Mouse (Mus musculus): ENCODE data around the gene Polr3b. TPM values are rescaled to one million over a fixed set of nuclear protein-coding genes. Genes with fewer than 3 reads are reported as not detected.

Polr3b gene
- polyA plus RNA-seq, 1 experiment: 5.1 TPM

DNA sequence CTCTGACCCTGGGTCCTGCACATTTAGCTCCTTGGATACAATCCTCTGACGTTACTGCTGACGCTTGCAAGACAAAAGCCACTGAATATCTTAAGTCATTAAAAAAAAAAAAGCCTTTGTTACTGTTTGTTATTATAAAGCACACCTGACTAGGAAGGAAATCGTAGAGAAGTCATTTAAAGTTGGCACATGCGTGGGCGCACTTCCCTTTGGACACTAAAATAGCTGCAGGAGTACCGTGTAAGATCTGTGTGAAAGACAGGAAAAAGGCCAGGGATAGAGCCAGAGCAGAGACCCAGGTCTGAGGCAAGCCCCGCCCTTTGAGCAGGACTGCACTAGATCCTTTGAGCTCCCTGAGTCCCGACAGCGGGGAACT lies 64.0 kb downstream of the Polr3b start:
- H3K36me3 ChIP-seq (ENCODE audit: control insufficient read depth, insufficient read depth, low read length): no peaks in the 10 kb centered on the region; the same call in 1 of the 2 replicates
- H3K27me3 ChIP-seq (replicated peaks; ENCODE audit: control insufficient read depth, insufficient read depth, low read length): no peaks in the 10 kb centered on the region
- no peak for TF ChIP-seq POLR2A (IDR thresholded peaks at IDR 0.05; ENCODE audit: low read depth, low read length)
- no peak for TF ChIP-seq CTCF (conservative IDR thresholded peaks at IDR 0.05; ENCODE audit: insufficient read depth, insufficient read length, low read depth, low read length)
- no peaks in the 10 kb centered on the region for H3K4me1 ChIP-seq (ENCODE audit: control insufficient read depth, insufficient read depth, low read length)
- WGBS: 57% methylated on average over 9 of the region's 9 CpGs
- no peak overlapping the region for H3K27ac ChIP-seq (ENCODE audit: insufficient read depth, low read depth, low read length)
- no peak overlapping the region for H3K4me3 ChIP-seq (ENCODE audit: insufficient read depth, low read depth, low read length)
- DNase-seq: peak; percentile 34

- 82% methylated on average over 4 of the region's 4 CpGs for WGBS
- no peak for TF ChIP-seq CTCF (conservative IDR thresholded peaks at IDR 0.05; ENCODE audit: insufficient read depth, insufficient read length, low read depth, low read length)
- no peak for TF ChIP-seq POLR2A (IDR thresholded peaks at IDR 0.05; ENCODE audit: low read depth, low read length)
Measured at GRCm38 (mm10) chr10:84686705-84687104, 64.6 kb downstream of the Polr3b start.

GRCm38 (mm10) chr10:84687736-84688135 lies 65.6 kb downstream of the Polr3b start:
- no peaks in the 10 kb centered on the region for H3K27me3 ChIP-seq (replicated peaks; ENCODE audit: control insufficient read depth, insufficient read depth, low read length)
- 85% methylated on average over 4 of the region's 4 CpGs for WGBS
- H3K27ac ChIP-seq (ENCODE audit: insufficient read depth, low read depth, low read length): no peak overlapping the region
- no peak overlapping the region for H3K4me3 ChIP-seq (ENCODE audit: insufficient read depth, low read depth, low read length)
- H3K36me3 ChIP-seq (ENCODE audit: control insufficient read depth, insufficient read depth, low read length): no peaks in the 10 kb centered on the region
- no peak for TF ChIP-seq CTCF (conservative IDR thresholded peaks at IDR 0.05; ENCODE audit: insufficient read depth, insufficient read length, low read depth, low read length)
- TF ChIP-seq POLR2A (IDR thresholded peaks at IDR 0.05; ENCODE audit: low read depth, low read length): no peak
- no peaks in the 10 kb centered on the region for H3K4me1 ChIP-seq (ENCODE audit: control insufficient read depth, insufficient read depth, low read length)
- no peak for DNase-seq

More at GRCm38 (mm10) chr10:84686705-84687104, 64.6 kb downstream of the Polr3b start:
- Histone ChIP-seq H3K27me3 (replicated peaks; ENCODE audit: control insufficient read depth, insufficient read depth, low read length) (no peaks in the 10 kb centered on the region), H3K4me3 (ENCODE audit: insufficient read depth, low read depth, low read length) (no peak overlapping the region), H3K4me1 (ENCODE audit: control insufficient read depth, insufficient read depth, low read length) (no peaks in the 10 kb centered on the region), H3K27ac (ENCODE audit: insufficient read depth, low read depth, low read length) (no peak overlapping the region), H3K36me3 (ENCODE audit: control insufficient read depth, insufficient read depth, low read length) (no peaks in the 10 kb centered on the region)
- DNase-seq: no peak

DNA sequence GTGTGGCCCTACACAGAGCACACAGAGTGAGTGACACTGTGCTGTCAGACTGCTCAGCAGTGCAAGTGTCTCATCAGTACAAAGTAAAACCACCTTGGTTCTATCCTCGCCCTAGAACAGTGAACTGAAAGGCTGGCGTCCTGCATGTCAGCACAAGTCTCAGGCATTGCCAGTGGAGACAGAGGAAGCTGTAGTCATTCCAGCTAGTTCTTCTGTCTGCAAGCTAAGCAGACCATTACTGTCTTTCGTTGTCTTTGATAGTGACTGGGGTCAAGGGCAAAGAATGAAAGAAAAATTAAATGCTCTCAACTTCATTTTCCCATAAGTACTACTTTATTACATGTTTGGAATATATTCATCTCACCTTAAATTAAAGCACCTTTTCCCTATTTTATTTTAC lies 67.8 kb downstream of the Polr3b start:
- no peaks in the 10 kb centered on the region for H3K4me1 ChIP-seq (ENCODE audit: control insufficient read depth, insufficient read depth, low read length)
- no peak for TF ChIP-seq CTCF (conservative IDR thresholded peaks at IDR 0.05; ENCODE audit: insufficient read depth, insufficient read length, low read depth, low read length)
- TF ChIP-seq POLR2A (IDR thresholded peaks at IDR 0.05; ENCODE audit: low read depth, low read length): no peak
- no peak overlapping the region for H3K27ac ChIP-seq (ENCODE audit: insufficient read depth, low read depth, low read length)
- WGBS: 86% methylated on average over 3 of the region's 3 CpGs
- H3K27me3 ChIP-seq (replicated peaks; ENCODE audit: control insufficient read depth, insufficient read depth, low read length): no peaks in the 10 kb centered on the region
- H3K36me3 ChIP-seq (ENCODE audit: control insufficient read depth, insufficient read depth, low read length): no peaks in the 10 kb centered on the region
- no peak for DNase-seq
- H3K4me3 ChIP-seq (ENCODE audit: insufficient read depth, low read depth, low read length): no peak overlapping the region

GRCm38 (mm10) chr10:84690818-84691217 lies 68.7 kb downstream of the Polr3b start:
- H3K27me3 ChIP-seq (replicated peaks; ENCODE audit: control insufficient read depth, insufficient read depth, low read length): no peaks in the 10 kb centered on the region
- H3K36me3 ChIP-seq (ENCODE audit: control insufficient read depth, insufficient read depth, low read length): no peaks in the 10 kb centered on the region
- H3K27ac ChIP-seq (ENCODE audit: insufficient read depth, low read depth, low read length): no peak overlapping the region
- DNase-seq: no peak
- H3K4me3 ChIP-seq (ENCODE audit: insufficient read depth, low read depth, low read length): no peak overlapping the region
- no peaks in the 10 kb centered on the region for H3K4me1 ChIP-seq (ENCODE audit: control insufficient read depth, insufficient read depth, low read length)
- TF ChIP-seq CTCF (conservative IDR thresholded peaks at IDR 0.05; ENCODE audit: insufficient read depth, insufficient read length, low read depth, low read length) (no peak), POLR2A (IDR thresholded peaks at IDR 0.05; ENCODE audit: low read depth, low read length) (no peak)
- WGBS: 86% methylated on average over 4 of the region's 4 CpGs

DNA sequence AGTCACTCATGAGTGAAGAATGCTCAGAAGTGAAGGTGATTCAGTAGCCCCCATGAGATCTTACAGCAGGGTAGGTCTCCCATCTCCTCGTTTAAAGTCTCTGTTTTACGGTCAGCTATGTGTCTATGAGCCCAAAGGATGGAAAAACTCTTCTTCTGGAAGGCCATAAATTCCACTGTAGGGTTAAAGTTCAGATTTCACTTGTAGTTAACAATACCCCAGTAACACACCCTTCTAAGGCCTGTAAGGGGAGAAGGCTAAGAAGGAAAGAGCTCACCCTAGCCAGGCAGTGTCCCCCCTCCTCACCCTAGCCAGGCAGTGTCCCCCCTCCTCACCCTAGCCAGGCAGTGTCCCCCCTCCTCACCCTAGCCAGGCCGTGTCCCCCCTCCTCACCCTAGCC lies 69.6 kb downstream of the Polr3b start:
- WGBS: 40% methylated on average over 3 of the region's 3 CpGs

DNA sequence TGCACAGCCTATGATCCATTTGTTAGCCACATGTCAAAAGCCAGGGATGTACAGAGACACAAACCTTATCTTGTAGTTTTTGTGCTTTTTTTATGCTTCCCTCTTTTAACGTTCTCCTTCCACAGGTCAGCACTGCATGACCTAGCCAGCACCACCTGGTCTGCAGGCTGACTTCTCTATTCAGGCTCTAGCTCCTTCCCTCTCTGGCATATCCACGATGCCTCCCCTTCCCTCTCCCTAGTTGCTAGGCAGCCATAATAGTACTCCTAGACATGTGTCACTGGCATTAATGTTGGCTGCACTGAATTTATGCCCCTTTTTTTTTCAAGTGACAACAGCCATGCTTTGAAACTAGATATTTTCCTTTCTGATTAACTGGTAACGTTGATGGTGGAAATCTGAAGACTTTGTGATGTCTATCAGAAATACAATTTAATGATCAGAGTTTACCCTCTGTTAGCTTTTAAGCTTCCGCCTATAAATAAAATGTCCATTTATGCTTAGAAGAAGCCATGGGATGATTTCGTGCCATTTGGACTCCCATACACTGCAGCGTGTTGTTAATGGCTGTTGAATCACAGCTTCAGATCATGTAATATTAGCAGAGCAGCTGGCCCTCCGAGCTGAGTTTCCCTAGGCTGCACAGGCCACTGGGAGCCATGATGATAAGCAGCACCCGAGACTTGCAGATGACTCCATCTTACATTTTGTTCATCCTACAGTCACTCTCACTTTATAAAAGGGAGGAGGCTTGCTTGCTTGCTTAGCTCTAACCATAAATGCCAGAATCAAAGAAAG lies 71.9 kb downstream of the Polr3b start:
- no peaks in the 10 kb centered on the region for H3K4me1 ChIP-seq (ENCODE audit: control insufficient read depth, insufficient read depth, low read length)
- no peaks in the 10 kb centered on the region for H3K36me3 ChIP-seq (ENCODE audit: control insufficient read depth, insufficient read depth, low read length)
- DNase-seq: no peak
- 70% methylated on average over 8 of the region's 8 CpGs for WGBS
- H3K4me3 ChIP-seq (ENCODE audit: insufficient read depth, low read depth, low read length): no peak overlapping the region
- no peaks in the 10 kb centered on the region for H3K27me3 ChIP-seq (replicated peaks; ENCODE audit: control insufficient read depth, insufficient read depth, low read length)
- no peak overlapping the region for H3K27ac ChIP-seq (ENCODE audit: insufficient read depth, low read depth, low read length)
- TF ChIP-seq CTCF (conservative IDR thresholded peaks at IDR 0.05; ENCODE audit: insufficient read depth, insufficient read length, low read depth, low read length) (no peak), POLR2A (IDR thresholded peaks at IDR 0.05; ENCODE audit: low read depth, low read length) (no peak)

More for the DNA sequence above, 69.6 kb downstream of the Polr3b start:
- Histone ChIP-seq H3K4me1 (ENCODE audit: control insufficient read depth, insufficient read depth, low read length) (no peaks in the 10 kb centered on the region), H3K36me3 (ENCODE audit: control insufficient read depth, insufficient read depth, low read length) (no peaks in the 10 kb centered on the region), H3K4me3 (ENCODE audit: insufficient read depth, low read depth, low read length) (no peak overlapping the region), H3K27me3 (replicated peaks; ENCODE audit: control insufficient read depth, insufficient read depth, low read length) (no peaks in the 10 kb centered on the region), H3K27ac (ENCODE audit: insufficient read depth, low read depth, low read length) (no peak overlapping the region)
- no peak for DNase-seq
- TF ChIP-seq POLR2A (IDR thresholded peaks at IDR 0.05; ENCODE audit: low read depth, low read length) (no peak), CTCF (conservative IDR thresholded peaks at IDR 0.05; ENCODE audit: insufficient read depth, insufficient read length, low read depth, low read length) (no peak)
